Mouse (Mus musculus) granulocyte monocyte progenitor cell, adult 5-6 weeks (primary cell): ENCODE data around the gene Tjp2. TPM values are rescaled to one million over a fixed set of nuclear protein-coding genes. Genes with fewer than 3 reads are reported as not detected.
"Not testable (repeated sequence)": the region's sequence is repeated elsewhere in the genome, so short reads cannot be mapped to it uniquely, and the experiment has no call there.

Experiments used
- ATAC-seq: replicated peaks from 2 replicates; pipeline ENCODE4 v1.8.0; 2016; ENCODE audit warnings: mild to moderate bottlenecking, moderate TSS enrichment, inconsistent platforms; ENCODE audit not compliant: poor library complexity, severe bottlenecking
- total RNA-seq, 2 experiments: library from RNA; stranded (forward) in 1 of 2; stranded (reverse) in 1 of 2; fragments of 200-712, 200-1000 nt in 1 of 2; fragments of >200 nt in 1 of 2; fragmentation: Nextera tagmentation in 1 of 2; gene quantifications; 2 replicates each; pipeline ENCODE4 v1.2.3; 2014 to 2017

The Tjp2 gene
- total RNA-seq (2014; fragmentation: Nextera tagmentation) (2.8 and 5.7 TPM in 2 replicates), total RNA-seq (2017) (3.0 and 4.7 TPM in 2 replicates)

GRCm38 (mm10) chr19:24224500-24225304 is at the start of gene Tjp2:
Tjp2 (minus strand) TSS chr19:24225030.
- peak; percentile 89 for ATAC-seq

GRCm38 (mm10) chr19:24274281-24274680 is 49.5 kb upstream of the Tjp2 start:
- no peak for ATAC-seq

GRCm38 (mm10) chr19:24271746-24272426 is 47.1 kb upstream of the Tjp2 start:
- peak; percentile 93 for ATAC-seq

GRCm38 (mm10) chr19:24271326-24271725 is 46.5 kb upstream of the Tjp2 start:
- ATAC-seq = no peak

- no peak for ATAC-seq
Measured at GRCm38 (mm10) chr19:24268531-24268930, 43.7 kb upstream of the Tjp2 start.

- no peak for ATAC-seq
Measured at GRCm38 (mm10) chr19:24266046-24266830, 41.4 kb upstream of the Tjp2 start.

GRCm38 (mm10) chr19:24264991-24265390 is 40.2 kb upstream of the Tjp2 start:
- peak; percentile 97 for ATAC-seq

GRCm38 (mm10) chr19:24262736-24263135 is 37.9 kb upstream of the Tjp2 start:
- ATAC-seq = no peak

- no peak for ATAC-seq
Measured at GRCm38 (mm10) chr19:24259390-24260351, 34.8 kb upstream of the Tjp2 start.

GRCm38 (mm10) chr19:24258368-24258767 is 33.5 kb upstream of the Tjp2 start:
- ATAC-seq = no peak

- ATAC-seq = no peak
Measured at GRCm38 (mm10) chr19:24257962-24258361, 33.1 kb upstream of the Tjp2 start.

- ATAC-seq = no peak
Measured at GRCm38 (mm10) chr19:24253657-24254260, 28.9 kb upstream of the Tjp2 start.

- ATAC-seq = no peak
Measured at GRCm38 (mm10) chr19:24251869-24252268, 27.0 kb upstream of the Tjp2 start.

- ATAC-seq = no peak
Measured at GRCm38 (mm10) chr19:24243340-24243739, 18.5 kb upstream of the Tjp2 start.

GRCm38 (mm10) chr19:24241799-24242546 is 17.1 kb upstream of the Tjp2 start:
- ATAC-seq = no peak

GRCm38 (mm10) chr19:24241271-24241670 is 16.4 kb upstream of the Tjp2 start:
- no peak for ATAC-seq

GRCm38 (mm10) chr19:24238011-24238410 is 13.2 kb upstream of the Tjp2 start:
- no peak for ATAC-seq

GRCm38 (mm10) chr19:24232356-24232755 is 7.5 kb upstream of the Tjp2 start:
- not testable (repeated sequence) for ATAC-seq

- ATAC-seq = peak; percentile 60
Measured at GRCm38 (mm10) chr19:24225305-24225696, 471 bp upstream of the Tjp2 start.
